Mouse (Mus musculus): ENCODE results near the gene Ggt6. TPM values are rescaled to one million over a fixed set of nuclear protein-coding genes. Genes with fewer than 3 reads are reported as not detected.

The Ggt6 gene
- polyA plus RNA-seq, 1 experiment from 2014 or later = not detected

DNA sequence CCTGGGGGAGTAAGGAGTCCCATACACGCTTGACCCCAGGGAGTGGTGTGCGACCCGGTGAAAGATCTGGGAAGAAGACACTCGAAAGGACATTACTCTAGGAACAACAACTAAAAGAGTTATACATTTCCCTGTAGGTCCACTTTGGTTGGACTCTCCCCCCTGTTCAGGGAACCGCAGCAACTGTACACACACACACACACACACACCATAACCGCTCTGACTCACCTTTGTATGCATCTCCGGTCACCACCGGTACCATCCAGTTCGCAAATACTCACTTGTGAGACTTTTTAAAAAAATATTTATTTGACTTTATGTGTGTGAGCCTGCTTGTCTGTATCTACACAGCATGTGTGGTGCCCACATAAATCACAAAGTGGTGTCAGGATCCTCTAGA, 23.4 kb upstream of the Ggt6 start:
- peaks cover 39% of the 10 kb centered on the region for H3K27me3 ChIP-seq (replicated peaks)
- H3K4me3 ChIP-seq (replicated peaks) = peak overlapping the region; percentile 62
- no peak for ATAC-seq (ENCODE audit: low FRiP score)
- peak overlapping the region; percentile 100 for H3K4me2 ChIP-seq
- 32% methylated on average over 9 of the region's 9 CpGs for WGBS
- peak overlapping the region; percentile 72 for H3K9ac ChIP-seq (replicated peaks)
- no peaks in the 10 kb centered on the region for H3K36me3 ChIP-seq
- peaks cover 25% of the 10 kb centered on the region for H3K4me1 ChIP-seq
- no peaks in the 10 kb centered on the region for H3K9me3 ChIP-seq (replicated peaks)
- H3K27ac ChIP-seq (replicated peaks) = no peak overlapping the region

- Histone ChIP-seq H3K9ac (replicated peaks) (no peak overlapping the region), H3K9me3 (replicated peaks) (no peaks in the 10 kb centered on the region), H3K4me1 (peaks cover 29% of the 10 kb centered on the region), H3K27ac (replicated peaks) (no peak overlapping the region), H3K36me3 (no peaks in the 10 kb centered on the region), H3K4me3 (replicated peaks) (no peak overlapping the region), H3K27me3 (replicated peaks) (peaks cover 31% of the 10 kb centered on the region), H3K4me2 (no peak overlapping the region)
- 84% methylated on average over 7 of the region's 7 CpGs for WGBS
- no peak for ATAC-seq (ENCODE audit: low FRiP score)
Measured at GRCm38 (mm10) chr11:72413016-72413415, 22.3 kb upstream of the Ggt6 start.

DNA sequence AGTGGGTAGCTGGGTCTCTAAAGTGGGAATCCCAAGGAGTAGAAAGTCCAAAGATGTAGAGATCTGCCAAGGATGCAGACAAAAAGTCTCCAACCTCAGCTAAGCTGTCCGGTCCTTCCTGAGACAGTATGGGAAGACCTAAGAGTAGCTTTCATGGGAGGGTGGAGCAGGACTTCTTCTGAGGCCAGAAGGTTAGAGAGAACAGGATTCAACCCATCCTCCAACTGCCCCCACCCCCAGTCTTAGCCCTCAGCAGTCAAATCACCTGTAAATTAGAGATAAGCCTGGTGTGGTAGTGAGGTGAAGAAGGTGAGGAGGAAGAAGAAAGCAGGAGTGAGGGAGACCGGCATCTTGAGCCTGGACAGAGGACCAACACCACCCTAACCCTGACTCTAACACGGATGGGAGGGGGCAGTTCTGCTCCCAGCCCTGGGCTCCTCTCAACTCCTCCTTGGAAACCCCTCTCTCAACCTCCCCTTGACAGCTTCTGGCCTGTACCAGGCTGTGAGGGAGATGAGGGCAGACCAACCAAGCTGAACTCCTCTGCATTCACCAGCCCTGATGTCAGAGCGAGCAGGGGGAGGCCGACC, 21.6 kb upstream of the Ggt6 start:
- WGBS = 79% methylated on average over 5 of the region's 5 CpGs
- Histone ChIP-seq H3K27me3 (replicated peaks) (peaks cover 26% of the 10 kb centered on the region), H3K9me3 (replicated peaks) (no peaks in the 10 kb centered on the region), H3K4me3 (replicated peaks) (no peak overlapping the region), H3K36me3 (no peaks in the 10 kb centered on the region), H3K9ac (replicated peaks) (no peak overlapping the region), H3K27ac (replicated peaks) (no peak overlapping the region), H3K4me2 (no peak overlapping the region), H3K4me1 (peaks cover 26% of the 10 kb centered on the region)
- no peak for ATAC-seq (ENCODE audit: low FRiP score)

GRCm38 (mm10) chr11:72415155-72415554, 20.2 kb upstream of the Ggt6 start:
- Histone ChIP-seq H3K4me2 (no peak overlapping the region), H3K4me1 (peaks cover 20% of the 10 kb centered on the region), H3K27ac (replicated peaks) (no peak overlapping the region), H3K27me3 (replicated peaks) (peaks cover 16% of the 10 kb centered on the region), H3K4me3 (replicated peaks) (no peak overlapping the region), H3K9ac (replicated peaks) (no peak overlapping the region), H3K9me3 (replicated peaks) (no peaks in the 10 kb centered on the region), H3K36me3 (no peaks in the 10 kb centered on the region)
- WGBS = 83% methylated on average over 8 of the region's 8 CpGs
- ATAC-seq (ENCODE audit: low FRiP score) = no peak

- H3K4me1 ChIP-seq = peaks cover 7% of the 10 kb centered on the region
- no peak overlapping the region for H3K4me3 ChIP-seq (replicated peaks)
- 82% methylated on average over 5 of the region's 5 CpGs for WGBS
- H3K27ac ChIP-seq (replicated peaks) = no peak overlapping the region
- ATAC-seq (ENCODE audit: low FRiP score) = no peak
- H3K36me3 ChIP-seq = no peaks in the 10 kb centered on the region
- no peak overlapping the region for H3K4me2 ChIP-seq
- no peak overlapping the region for H3K9ac ChIP-seq (replicated peaks)
- H3K27me3 ChIP-seq (replicated peaks) = peaks cover 10% of the 10 kb centered on the region
- H3K9me3 ChIP-seq (replicated peaks) = no peaks in the 10 kb centered on the region
Measured at GRCm38 (mm10) chr11:72416666-72417065, 18.7 kb upstream of the Ggt6 start.

DNA sequence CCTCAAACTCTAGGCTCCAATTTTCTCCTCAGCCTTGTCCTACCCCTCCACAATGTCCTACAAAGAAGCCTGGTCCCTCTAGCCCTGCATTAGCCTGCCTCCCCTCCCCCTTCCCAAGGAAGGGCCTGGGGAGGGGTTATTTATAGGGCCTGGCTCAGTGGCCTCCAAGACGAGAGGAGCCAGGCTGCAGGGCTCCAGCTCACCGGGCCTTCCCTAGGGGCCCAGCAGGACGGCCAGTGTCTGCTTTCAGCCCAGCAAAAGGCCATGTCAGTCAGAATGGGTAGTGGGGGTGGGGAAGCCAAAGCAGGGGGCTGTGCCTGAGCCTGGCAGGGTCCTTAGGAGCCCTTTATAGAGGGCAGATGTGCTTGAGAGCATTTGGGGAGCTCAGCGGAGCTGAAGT, 17.9 kb upstream of the Ggt6 start:
- H3K4me3 ChIP-seq (replicated peaks) = no peak overlapping the region
- H3K4me2 ChIP-seq = no peak overlapping the region
- WGBS = 10% methylated on average over 4 of the region's 4 CpGs
- no peak for ATAC-seq (ENCODE audit: low FRiP score)
- no peaks in the 10 kb centered on the region for H3K36me3 ChIP-seq
- no peak overlapping the region for H3K9ac ChIP-seq (replicated peaks)
- no peaks in the 10 kb centered on the region for H3K9me3 ChIP-seq (replicated peaks)
- no peak overlapping the region for H3K27ac ChIP-seq (replicated peaks)
- H3K27me3 ChIP-seq (replicated peaks) = peaks cover 6% of the 10 kb centered on the region
- H3K4me1 ChIP-seq = 0 out of 2 replicates have a peak, but pooled peaks cover 4% of the 10 kb centered on the region

DNA sequence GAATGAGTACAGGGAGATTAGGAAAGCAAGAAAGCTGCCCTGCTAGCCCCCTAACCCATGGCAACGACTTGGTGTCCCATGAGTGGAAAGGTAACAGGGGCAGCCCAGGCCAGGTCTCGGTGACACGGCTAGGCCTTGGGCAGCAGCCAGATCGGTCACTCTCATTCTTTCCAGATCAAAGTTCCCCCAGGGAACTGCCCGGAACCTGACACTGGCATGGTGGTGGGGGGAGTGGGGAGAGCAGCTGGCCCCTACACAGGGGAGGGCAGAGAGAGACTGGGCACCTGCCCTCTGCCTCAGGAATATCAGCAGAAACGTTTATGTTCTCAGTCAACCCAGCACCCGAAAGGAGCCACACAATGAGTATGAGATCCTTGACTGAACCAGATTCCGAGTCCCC, 17.1 kb upstream of the Ggt6 start:
- H3K9ac ChIP-seq (replicated peaks) = no peak overlapping the region
- ATAC-seq (ENCODE audit: low FRiP score) = no peak
- H3K27ac ChIP-seq (replicated peaks) = no peak overlapping the region
- H3K4me3 ChIP-seq (replicated peaks) = no peak overlapping the region
- H3K9me3 ChIP-seq (replicated peaks) = no peaks in the 10 kb centered on the region
- WGBS = 53% methylated on average over 8 of the region's 8 CpGs
- no peaks in the 10 kb centered on the region for H3K27me3 ChIP-seq (replicated peaks)
- no peaks in the 10 kb centered on the region for H3K36me3 ChIP-seq
- 0 out of 2 replicates have a peak, but pooled peaks cover 4% of the 10 kb centered on the region for H3K4me1 ChIP-seq
- H3K4me2 ChIP-seq = no peak overlapping the region

GRCm38 (mm10) chr11:72419006-72419405, 16.3 kb upstream of the Ggt6 start:
- H3K9ac ChIP-seq (replicated peaks) = no peak overlapping the region
- no peak overlapping the region for H3K4me2 ChIP-seq
- H3K4me1 ChIP-seq = 0 out of 2 replicates have a peak, but pooled peaks cover 4% of the 10 kb centered on the region
- H3K27me3 ChIP-seq (replicated peaks) = no peaks in the 10 kb centered on the region
- WGBS = 93% methylated on average over 6 of the region's 6 CpGs
- no peak for ATAC-seq (ENCODE audit: low FRiP score)
- H3K9me3 ChIP-seq (replicated peaks) = no peaks in the 10 kb centered on the region
- H3K27ac ChIP-seq (replicated peaks) = no peak overlapping the region
- H3K36me3 ChIP-seq = no peaks in the 10 kb centered on the region
- H3K4me3 ChIP-seq (replicated peaks) = no peak overlapping the region

- 0 out of 2 replicates have a peak, but pooled peaks cover 4% of the 10 kb centered on the region for H3K4me1 ChIP-seq
- no peak overlapping the region for H3K9ac ChIP-seq (replicated peaks)
- no peak overlapping the region for H3K4me3 ChIP-seq (replicated peaks)
- no peak overlapping the region for H3K4me2 ChIP-seq
- no peaks in the 10 kb centered on the region for H3K9me3 ChIP-seq (replicated peaks)
- no peaks in the 10 kb centered on the region for H3K27me3 ChIP-seq (replicated peaks)
- WGBS = 83% methylated on average over 6 of the region's 6 CpGs
- no peaks in the 10 kb centered on the region for H3K36me3 ChIP-seq
- no peak for ATAC-seq (ENCODE audit: low FRiP score)
- H3K27ac ChIP-seq (replicated peaks) = no peak overlapping the region
Measured at GRCm38 (mm10) chr11:72420460-72421122, 14.7 kb upstream of the Ggt6 start.

- 89% methylated on average over 11 of the region's 11 CpGs for WGBS
- H3K9ac ChIP-seq (replicated peaks) = no peak overlapping the region
- no peak overlapping the region for H3K4me3 ChIP-seq (replicated peaks)
- no peak for ATAC-seq (ENCODE audit: low FRiP score)
- no peak overlapping the region for H3K4me2 ChIP-seq
- no peaks in the 10 kb centered on the region for H3K9me3 ChIP-seq (replicated peaks)
- H3K4me1 ChIP-seq = 0 out of 2 replicates have a peak, but pooled peaks cover 4% of the 10 kb centered on the region
- H3K27me3 ChIP-seq (replicated peaks) = no peaks in the 10 kb centered on the region
- no peaks in the 10 kb centered on the region for H3K36me3 ChIP-seq
- no peak overlapping the region for H3K27ac ChIP-seq (replicated peaks)
Measured at GRCm38 (mm10) chr11:72421518-72422278, 13.6 kb upstream of the Ggt6 start.

- H3K36me3 ChIP-seq = no peaks in the 10 kb centered on the region
Measured at GRCm38 (mm10) chr11:72423686-72424085, 11.6 kb upstream of the Ggt6 start.

DNA sequence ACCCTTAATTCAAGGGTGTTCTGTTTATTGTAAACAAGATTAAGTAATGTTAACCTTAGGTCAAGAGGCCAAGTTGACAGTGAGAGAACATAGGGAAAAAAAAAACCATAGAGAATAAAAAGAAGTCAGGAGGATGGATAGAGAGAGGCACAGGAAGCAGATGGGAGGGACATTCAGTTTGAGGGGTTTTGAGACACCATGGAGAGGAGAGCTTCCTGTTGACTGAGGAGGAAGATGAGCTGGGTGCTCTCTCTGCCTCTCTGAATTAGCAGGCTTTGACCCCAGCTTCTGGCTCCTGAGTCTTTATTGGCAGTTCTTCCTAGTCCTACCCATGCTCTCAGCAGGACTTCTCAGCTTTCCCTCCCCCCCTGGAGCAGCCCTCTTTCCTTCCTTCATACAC, 10.1 kb upstream of the Ggt6 start:
- no peak for ATAC-seq (ENCODE audit: low FRiP score)
- H3K9ac ChIP-seq (replicated peaks) = no peak overlapping the region
- H3K9me3 ChIP-seq (replicated peaks) = no peaks in the 10 kb centered on the region
- H3K4me2 ChIP-seq = no peak overlapping the region
- H3K27ac ChIP-seq (replicated peaks) = no peak overlapping the region
- no peak overlapping the region for H3K4me3 ChIP-seq (replicated peaks)
- no peaks in the 10 kb centered on the region for H3K27me3 ChIP-seq (replicated peaks)
- no peaks in the 10 kb centered on the region for H3K4me1 ChIP-seq
- H3K36me3 ChIP-seq = no peaks in the 10 kb centered on the region

More at GRCm38 (mm10) chr11:72423686-72424085, 11.6 kb upstream of the Ggt6 start:
- H3K4me3 ChIP-seq (replicated peaks) = no peak overlapping the region
- no peaks in the 10 kb centered on the region for H3K4me1 ChIP-seq
- H3K4me2 ChIP-seq = no peak overlapping the region
- no peaks in the 10 kb centered on the region for H3K27me3 ChIP-seq (replicated peaks)
- WGBS = 89% methylated on average over 4 of the region's 4 CpGs
- H3K9ac ChIP-seq (replicated peaks) = no peak overlapping the region
- no peak overlapping the region for H3K27ac ChIP-seq (replicated peaks)
- H3K9me3 ChIP-seq (replicated peaks) = no peaks in the 10 kb centered on the region
- ATAC-seq (ENCODE audit: low FRiP score) = no peak

Data from neural tube, embryonic 15.5 days (tissue).